Comparison of ENCODE assay signal across 16 mouse cellular contexts in the genomic region with DNA sequence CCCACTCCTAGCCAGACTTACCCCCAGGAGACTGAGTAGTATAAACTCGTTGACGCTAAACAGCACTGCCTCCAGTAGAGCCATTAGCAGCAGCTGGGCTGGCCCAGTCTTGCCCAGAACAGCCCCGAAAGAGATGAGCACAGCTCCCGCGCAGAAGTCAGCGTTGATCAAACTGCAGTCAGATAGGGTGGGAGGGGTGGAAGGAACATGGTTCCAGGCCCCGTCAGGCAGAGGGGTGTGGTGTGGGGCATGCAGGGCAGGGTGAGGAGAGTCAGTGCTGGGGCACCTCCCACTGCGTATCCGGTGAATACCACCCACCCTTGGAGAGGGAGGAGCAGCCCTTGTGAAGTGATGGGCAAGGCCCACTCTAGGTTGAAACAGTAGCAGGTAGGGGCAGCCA. TPM values are rescaled to one million over a fixed set of nuclear protein-coding genes. Genes with fewer than 3 reads are reported as not detected.
"Had no signal": no experiment of that assay in that cellular context is flagged by ENCODE, and none has a peak within 500 bp of the region (broad histone marks: within the 10 kb centered on the region; RNA-seq: fewer than 3 reads in every experiment).

No protein-coding gene starts in this region.

- H3K4me2 ChIP-seq: limb, embryonic 12.5 days; liver, embryonic 13.5 days; lung, embryonic 15.5 days; midbrain, embryonic 12.5 days had no signal

- H3K9me3 ChIP-seq: limb, embryonic 12.5 days; liver, embryonic 13.5 days; lung, embryonic 15.5 days; midbrain, embryonic 12.5 days had no signal

- DNase-seq: kidney, postnatal 10 days; kidney, postnatal 4 days; liver; liver, embryonic 13.5 days; liver, postnatal 0 days; lung, postnatal 14 days; right cerebral cortex, postnatal 14 days; thymus, postnatal 4 days had no signal

- H3K9ac ChIP-seq: limb, embryonic 12.5 days; liver, embryonic 13.5 days; liver, postnatal 0 days; lung, embryonic 15.5 days; midbrain, embryonic 12.5 days had no signal

- H3K27ac ChIP-seq: layer of hippocampus, adult 2 months; limb, embryonic 12.5 days; liver, embryonic 13.5 days; lung, embryonic 15.5 days; midbrain, embryonic 12.5 days had no signal

- H3K4me3 ChIP-seq: layer of hippocampus, adult 2 months; limb, embryonic 12.5 days; liver, embryonic 13.5 days; lung, embryonic 15.5 days; midbrain, embryonic 12.5 days had no signal

- ATAC-seq: liver, postnatal 0 days had no signal

- H3K4me1 ChIP-seq: limb, embryonic 12.5 days; lung, embryonic 15.5 days had no signal

- H3K36me3 ChIP-seq: limb, embryonic 12.5 days; liver, embryonic 13.5 days; lung, embryonic 15.5 days; midbrain, embryonic 12.5 days had no signal

RNA-seq across cellular contexts. Expression of a gene that starts 6.8 kb away (rescaled TPM):
- total RNA-seq: layer of hippocampus, adult 2 months; left cerebral cortex, postnatal 36 days; megakaryocyte-erythroid progenitor cell, adult 5-6 weeks had no signal
- polyA plus RNA-seq: midbrain, embryonic 12.5 days had no signal

RNA-seq across cellular contexts. Expression of a gene that starts 39.3 kb away (rescaled TPM):
- total RNA-seq: megakaryocyte-erythroid progenitor cell, adult 5-6 weeks; midbrain, postnatal 0 days had no signal
- polyA plus RNA-seq: liver, embryonic 13.5 days; midbrain, embryonic 12.5 days; small intestine, adult 2 months had no signal
